Mouse (Mus musculus) left cerebral cortex, adult 8-10 months (tissue): ENCODE data around the gene Slc39a12. TPM values are rescaled to one million over a fixed set of nuclear protein-coding genes. Genes with fewer than 3 reads are reported as not detected.

Experiments
- total RNA-seq, 4 experiments: library from RNA; stranded (reverse); gene quantifications; 2 replicates each; pipeline ENCODE4 v1.2.4; 2022

The Slc39a12 gene
- total RNA-seq, 4 experiments from 2014 or later = 30.7 to 34.9 (median 31.6) TPM

Other genes with a start within 250 kb of the Slc39a12 start
- gene Tmem236, start 213.8 kb upstream of the Slc39a12 start, total RNA-seq = under 1 TPM in 1 of 4 experiments, not detected in 3; 0.19 TPM
- 1 to 10 TPM; 3.2 to 5.0 (median 4.3) TPM for gene Mrc1, start 158.9 kb upstream of the Slc39a12 start, total RNA-seq
- gene Cacnb2, start 214.8 kb downstream of the Slc39a12 start, total RNA-seq = 10 to 100 TPM; 53.2 to 64.7 (median 60.3) TPM